Mouse (Mus musculus): ENCODE measurements around the gene Nup50.

The Nup50 gene

DNA sequence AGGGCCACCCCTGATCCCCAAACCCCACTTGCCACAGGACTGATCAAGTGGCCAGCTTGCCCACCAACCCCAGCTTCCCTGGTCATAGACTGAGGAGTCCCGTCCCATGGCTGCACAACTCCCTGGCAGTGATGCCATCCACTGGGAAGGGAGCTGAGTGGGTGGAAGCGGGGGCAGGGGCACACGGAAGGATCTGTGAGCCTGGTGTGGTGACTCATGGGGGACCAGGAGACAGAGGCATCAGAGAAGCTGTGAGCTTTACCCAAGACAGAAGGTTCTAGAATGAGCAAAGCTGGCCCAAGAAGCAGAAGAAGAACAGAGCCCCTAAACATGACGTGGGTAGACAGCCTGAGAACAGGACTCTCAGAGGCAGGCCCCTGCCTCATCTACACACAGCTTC, 26.8 kb downstream of the Nup50 start:
- no peak for DNase-seq (ENCODE audit: low spot score in 2 of 2)

DNA sequence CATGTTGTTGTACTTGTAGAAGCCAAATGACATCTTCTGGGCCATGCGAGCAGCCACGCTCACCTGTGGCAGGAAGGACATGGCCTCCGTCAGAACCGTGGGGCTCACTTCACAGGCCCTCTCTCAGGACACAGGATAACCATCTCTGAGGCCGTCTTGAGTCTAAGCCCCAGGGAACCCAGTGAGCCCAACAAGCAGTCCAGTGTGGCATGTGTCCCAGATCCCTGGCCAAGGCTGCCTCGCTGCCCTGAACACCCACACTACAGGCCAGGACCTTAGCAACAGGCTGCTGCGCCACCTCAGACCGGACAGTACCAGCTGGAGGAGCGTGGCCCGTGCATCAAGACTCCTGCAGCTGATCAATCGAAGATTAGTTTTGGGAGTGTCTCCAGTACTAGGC, 30.0 kb downstream of the Nup50 start:
- no peak for DNase-seq (ENCODE audit: low spot score in 2 of 2)

GRCm38 (mm10) chr15:84957851-84958250, 34.6 kb downstream of the Nup50 start:
- DNase-seq (ENCODE audit: low spot score in 2 of 2) = no peak

DNA sequence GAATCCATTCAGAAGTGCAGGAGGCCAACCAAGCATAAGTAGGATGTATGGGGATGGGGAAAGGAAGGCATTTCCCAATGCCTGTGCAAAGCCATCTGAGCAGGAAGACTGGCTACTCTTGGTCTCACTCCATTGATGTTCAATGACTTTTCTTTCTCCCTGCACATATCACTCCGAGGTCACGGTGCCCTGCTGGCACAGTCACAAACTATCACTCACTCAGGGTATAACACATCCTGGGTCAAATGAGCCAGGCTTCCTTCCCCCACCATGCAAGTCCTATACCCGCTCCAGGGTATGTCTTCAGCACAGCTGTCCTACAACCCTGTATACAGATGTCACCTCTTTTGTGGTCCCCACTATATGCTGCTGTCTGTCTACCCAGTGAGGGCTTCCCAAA, 35.1 kb downstream of the Nup50 start:
- DNase-seq (ENCODE audit: low spot score in 2 of 2) = no peak

- no peak for DNase-seq (ENCODE audit: low spot score in 2 of 2)
Measured at GRCm38 (mm10) chr15:84959891-84960290, 36.7 kb downstream of the Nup50 start.

- no peak for DNase-seq (ENCODE audit: low spot score in 2 of 2)
Measured at GRCm38 (mm10) chr15:84960692-84961091, 37.5 kb downstream of the Nup50 start.

DNA sequence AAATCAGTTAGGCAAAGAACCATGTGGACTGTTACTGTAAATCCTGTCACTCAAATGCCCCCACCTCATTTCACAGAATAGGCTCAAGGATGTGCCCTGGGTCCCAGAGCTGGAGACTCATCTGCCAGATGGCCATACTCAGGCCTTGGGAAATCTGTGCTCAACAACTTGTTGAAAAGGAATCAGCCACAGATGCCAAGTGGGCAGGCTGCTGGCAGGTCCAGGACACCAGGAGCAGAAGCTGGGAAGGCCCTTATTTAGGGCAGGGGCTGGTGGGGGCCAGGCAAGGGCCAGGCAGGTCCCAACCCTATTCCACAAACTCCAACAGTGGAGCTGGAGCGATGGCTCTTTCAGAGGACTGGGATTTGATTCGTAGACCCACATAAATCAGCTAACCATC, 39.3 kb downstream of the Nup50 start:
- DNase-seq (ENCODE audit: low spot score in 2 of 2) = no peak

- DNase-seq (ENCODE audit: low spot score in 2 of 2) = no peak
Measured at GRCm38 (mm10) chr15:84964771-84965170, 41.6 kb downstream of the Nup50 start.

DNA sequence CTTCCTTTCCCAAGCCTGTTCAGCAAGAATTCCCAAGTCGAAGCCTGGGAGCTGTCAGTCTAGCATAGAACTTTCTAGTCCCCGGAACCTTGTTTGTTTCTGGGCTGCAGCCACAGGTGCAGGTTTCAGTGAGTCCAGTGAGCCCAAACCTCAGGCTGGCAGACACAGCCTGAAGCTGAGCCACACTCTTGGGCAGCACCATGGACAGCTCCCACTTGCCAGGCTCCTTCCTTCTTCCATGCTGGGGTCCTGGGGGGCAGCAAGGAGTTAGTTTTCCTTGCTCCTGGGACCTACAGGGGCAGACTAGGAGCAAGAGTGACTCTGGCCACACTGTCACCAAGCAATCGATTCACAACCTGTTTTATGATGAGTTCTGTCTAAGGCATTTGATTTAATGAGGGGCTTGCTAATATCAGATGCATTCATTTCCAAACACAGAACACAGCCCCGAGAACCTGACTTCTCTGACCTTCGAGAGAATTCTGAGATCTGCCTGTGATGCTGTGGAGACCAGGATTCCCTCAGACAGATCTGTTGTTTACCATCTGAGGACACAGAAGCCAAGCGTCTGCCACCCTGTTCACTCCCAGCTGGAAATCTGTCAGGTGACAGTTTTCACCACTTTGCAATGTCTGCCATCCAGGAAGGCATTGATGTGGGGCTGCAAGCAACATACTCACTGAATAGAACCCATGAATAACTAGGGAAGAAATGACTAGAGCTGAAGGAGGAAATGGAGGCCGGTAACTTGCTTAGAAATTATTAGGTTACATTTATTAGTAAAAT, 42.6 kb downstream of the Nup50 start:
- DNase-seq (ENCODE audit: low spot score in 2 of 2) = peak in 1 of 2 experiments; percentile 75

DNA sequence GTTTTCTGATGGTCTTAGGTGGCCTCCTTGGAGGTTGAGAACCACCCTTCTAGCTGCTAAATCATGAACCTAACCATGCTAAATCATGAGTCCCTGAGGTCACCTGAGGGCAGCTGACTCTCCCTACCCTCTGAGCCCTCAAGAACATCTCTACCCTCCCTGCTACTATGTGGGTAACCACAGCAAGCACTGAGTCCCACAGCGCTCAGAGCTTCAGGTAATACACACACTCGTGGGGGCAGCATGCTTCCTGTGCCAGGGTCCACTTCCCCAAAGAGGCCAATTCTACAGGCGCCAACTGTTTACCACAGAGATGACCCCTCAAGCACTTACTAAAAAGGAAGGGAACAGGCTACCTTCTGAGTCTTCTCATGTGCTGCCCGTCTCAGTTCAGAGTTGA, 45.3 kb downstream of the Nup50 start:
- no peak for DNase-seq (ENCODE audit: low spot score in 2 of 2)

- no peak for DNase-seq (ENCODE audit: low spot score in 2 of 2)
Measured at GRCm38 (mm10) chr15:84972860-84973543, 49.8 kb downstream of the Nup50 start.

DNA sequence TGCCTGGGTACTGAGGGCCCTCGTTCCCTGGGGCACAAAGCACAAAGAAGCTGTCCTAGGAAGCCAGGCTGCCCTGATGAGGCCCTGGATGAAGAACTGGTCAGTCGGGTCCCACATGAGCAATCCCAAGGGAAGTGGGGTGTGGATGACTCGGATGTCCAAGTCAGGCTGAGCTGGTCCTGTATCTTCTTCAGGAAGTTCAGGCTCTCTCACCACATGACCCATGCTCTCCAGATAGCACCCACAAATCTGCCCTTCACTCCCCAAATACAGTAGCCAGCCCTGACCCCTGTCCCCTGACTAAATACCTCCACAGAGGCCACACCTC, 50.3 kb downstream of the Nup50 start:
- DNase-seq (ENCODE audit: low spot score in 2 of 2) = no peak

GRCm38 (mm10) chr15:84975729-84976128, 52.5 kb downstream of the Nup50 start:
- DNase-seq (ENCODE audit: low spot score in 2 of 2) = no peak

- no peak for DNase-seq (ENCODE audit: low spot score in 2 of 2)
Measured at GRCm38 (mm10) chr15:84981609-84982313, 58.5 kb downstream of the Nup50 start.

GRCm38 (mm10) chr15:84982888-84983287, 59.7 kb downstream of the Nup50 start:
- no peak for DNase-seq (ENCODE audit: low spot score in 2 of 2)

- no peak for DNase-seq (ENCODE audit: low spot score in 2 of 2)
Measured at GRCm38 (mm10) chr15:84983721-84984120, 60.5 kb downstream of the Nup50 start.

- no peak for DNase-seq (ENCODE audit: low spot score in 2 of 2)
Measured at GRCm38 (mm10) chr15:84985516-84986160, 62.4 kb downstream of the Nup50 start.

DNA sequence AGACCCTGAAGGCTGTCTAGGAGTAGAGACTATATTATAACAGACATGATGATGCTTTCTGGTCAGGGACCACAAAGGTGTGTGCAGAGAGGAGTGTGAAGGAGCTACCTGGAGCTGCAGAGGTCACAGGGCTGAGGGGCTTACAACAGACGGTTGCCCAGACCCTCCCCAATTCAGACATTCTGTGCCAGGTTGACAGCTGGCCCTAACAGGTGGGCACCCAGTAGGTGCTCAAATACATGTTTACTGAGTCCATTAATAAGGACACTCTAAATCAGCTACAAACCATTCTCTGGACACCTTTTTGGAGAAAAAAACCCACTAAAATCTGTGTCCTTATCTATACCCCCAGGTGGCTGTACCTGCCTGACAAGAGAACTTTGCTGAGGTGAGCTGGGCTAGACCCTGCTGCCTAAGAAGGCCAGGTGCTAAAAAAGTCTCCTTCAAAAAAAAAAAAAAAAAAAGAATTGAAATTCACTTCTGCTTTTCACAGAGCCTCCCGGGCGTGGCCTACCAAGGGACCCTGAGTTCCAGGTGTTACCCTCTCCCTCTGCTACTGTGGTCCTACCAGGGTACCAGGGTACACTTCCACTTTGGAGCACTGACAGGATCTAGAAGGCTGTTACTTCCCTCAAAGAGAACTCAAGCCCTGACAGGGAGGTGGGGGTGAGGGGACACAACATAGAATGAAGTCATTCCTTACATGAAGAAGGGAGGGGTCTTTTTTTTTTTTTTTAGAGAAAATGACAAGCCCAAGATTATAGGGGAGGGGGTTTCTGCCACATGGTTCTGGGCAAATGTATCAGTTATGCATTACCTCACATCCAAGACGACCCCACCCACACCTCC, 63.2 kb downstream of the Nup50 start:
- DNase-seq (ENCODE audit: low spot score in 2 of 2) = peak in 1 of 2 experiments; percentile 57

GRCm38 (mm10) chr15:84987020-84987815, 64.0 kb downstream of the Nup50 start:
- peak in 1 of 2 experiments; percentile 53 for DNase-seq (ENCODE audit: low spot score in 2 of 2)

Measured in spleen, postnatal 10 days (tissue).